Mouse (Mus musculus): ENCODE results near the gene Rfx4.

Rfx4 gene

GRCm38 (mm10) chr10:84755786-84756203 is at the start of gene Rfx4:
Gene Rfx4 (plus strand): TSS chr10:84756062.
- DNase-seq, result no peak

DNA sequence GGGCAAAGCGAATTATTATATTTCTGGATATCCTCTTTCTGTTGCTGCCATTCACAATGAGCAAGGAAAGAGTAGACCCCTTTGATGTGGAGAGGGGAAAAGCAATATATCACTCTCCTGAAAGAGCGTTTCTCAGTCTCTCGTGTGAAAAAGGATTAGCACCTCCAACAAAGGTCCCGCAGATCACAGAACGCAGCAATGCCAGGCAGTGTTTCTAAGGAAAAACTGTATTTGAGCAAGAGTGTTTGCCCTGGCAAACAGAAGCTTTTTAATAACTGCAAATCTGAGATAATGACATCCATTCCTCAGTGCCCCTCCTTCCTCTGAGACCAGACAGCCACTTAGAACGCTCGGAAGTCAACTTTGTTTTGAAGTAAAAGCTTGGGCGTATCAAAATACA is 49.3 kb upstream of the Rfx4 start:
- no peak for DNase-seq

GRCm38 (mm10) chr10:84707226-84707625 is 48.6 kb upstream of the Rfx4 start:
- no peak for DNase-seq

DNA sequence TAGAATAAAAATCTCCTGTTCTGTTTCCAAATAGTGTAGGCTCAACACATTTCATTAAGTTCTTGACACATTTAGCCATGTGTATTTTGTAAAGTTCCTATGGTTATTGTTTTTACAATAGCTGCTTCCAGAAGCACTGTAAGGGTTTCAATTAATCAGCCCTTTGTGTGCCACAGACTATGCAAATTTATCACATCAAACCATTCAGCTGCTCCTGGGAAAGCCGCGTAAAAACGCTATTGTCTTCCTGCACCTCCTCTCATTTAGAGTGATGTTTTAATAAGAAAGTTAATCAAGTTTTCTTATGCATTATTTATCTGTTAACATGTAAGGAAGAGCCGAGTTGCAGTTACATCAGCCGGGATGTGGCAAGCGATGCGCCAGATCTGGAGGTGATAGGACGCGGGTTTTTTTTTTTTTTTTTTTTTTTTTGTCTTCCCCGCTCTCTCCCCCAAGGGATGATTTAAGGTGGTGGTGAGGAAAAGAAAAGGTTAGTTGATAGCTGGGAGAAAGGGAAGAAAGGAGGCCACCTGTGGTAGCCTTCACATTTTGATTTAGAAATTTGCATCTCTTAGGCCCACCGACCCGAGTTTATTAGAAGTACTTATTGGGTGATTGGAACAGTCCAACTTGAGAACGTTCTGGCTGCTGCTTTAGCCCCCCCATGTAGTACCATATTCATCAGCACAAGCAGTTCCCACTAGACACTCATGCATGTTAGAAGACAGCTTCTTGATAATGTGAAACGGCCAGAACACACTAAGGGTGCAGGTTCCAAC is 47.9 kb upstream of the Rfx4 start:
- no peak for DNase-seq

GRCm38 (mm10) chr10:84710192-84710591 is 45.7 kb upstream of the Rfx4 start:
- no peak for DNase-seq

- DNase-seq, result no peak
Measured at GRCm38 (mm10) chr10:84710827-84711226, 45.0 kb upstream of the Rfx4 start.

DNA sequence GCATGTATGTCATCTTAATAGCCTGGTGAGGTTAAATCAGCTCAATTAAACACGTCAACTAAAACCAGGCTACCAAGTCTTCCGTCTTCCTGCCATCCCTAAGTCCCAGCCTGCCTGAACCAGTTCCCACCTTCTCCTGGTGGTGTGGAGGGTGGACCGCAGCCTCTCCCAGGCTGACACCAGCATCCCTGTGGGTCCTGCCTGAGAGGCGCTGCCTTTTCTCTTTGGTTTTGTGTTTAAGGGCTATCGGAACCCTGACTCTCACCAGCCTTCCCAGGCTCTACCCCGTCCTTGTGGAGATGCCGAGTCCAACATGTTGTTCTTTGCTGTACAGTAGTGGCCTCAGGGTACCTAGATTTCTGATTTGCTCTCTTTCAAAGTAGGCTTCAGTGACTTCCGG is 44.4 kb upstream of the Rfx4 start:
- no peak for DNase-seq

DNA sequence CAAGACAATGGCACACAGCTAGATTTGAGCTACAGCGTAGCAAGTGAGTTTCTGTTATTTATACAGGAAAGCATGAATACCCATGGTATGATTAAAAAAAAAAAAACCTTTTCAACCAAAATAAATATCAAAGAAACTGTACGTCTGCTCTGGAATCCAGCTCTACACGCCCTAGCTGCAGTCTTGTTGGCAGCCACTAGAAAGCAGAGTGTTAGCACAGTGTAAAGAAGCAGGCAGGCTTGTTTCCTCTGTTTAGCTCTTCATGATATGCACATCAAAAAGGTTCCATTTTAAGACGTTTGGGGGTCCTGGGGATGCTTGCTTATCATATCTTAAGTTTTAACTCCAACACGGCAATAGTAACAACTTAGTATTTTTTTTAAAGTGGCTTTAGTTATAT is 43.9 kb upstream of the Rfx4 start:
- DNase-seq, result no peak

DNA sequence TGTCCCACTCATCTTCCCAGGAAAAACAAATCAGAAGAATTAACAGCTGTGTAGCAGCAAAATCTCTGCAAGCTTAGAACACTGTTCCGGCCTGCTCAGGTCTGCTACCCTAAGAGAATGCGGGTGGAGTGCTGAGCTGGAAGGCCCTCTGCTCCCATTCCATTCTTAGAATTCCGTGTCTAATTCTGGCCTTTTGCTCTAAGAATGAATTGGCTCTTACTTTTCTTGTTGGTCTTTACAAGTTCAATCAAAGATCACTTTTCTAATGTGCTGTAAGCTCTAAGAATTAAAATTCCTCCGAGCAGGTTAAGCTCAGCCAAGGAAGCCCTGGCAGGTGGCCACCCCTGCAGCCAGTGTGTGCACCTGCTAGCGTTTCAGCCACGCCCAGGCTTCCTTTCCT is 43.3 kb upstream of the Rfx4 start:
- no peak for DNase-seq

- DNase-seq, result no peak
Measured at GRCm38 (mm10) chr10:84713043-84713442, 42.8 kb upstream of the Rfx4 start.

- no peak for DNase-seq
Measured at GRCm38 (mm10) chr10:84715639-84716038, 40.2 kb upstream of the Rfx4 start.

GRCm38 (mm10) chr10:84716581-84716980 is 39.3 kb upstream of the Rfx4 start:
- DNase-seq, result no peak

DNA sequence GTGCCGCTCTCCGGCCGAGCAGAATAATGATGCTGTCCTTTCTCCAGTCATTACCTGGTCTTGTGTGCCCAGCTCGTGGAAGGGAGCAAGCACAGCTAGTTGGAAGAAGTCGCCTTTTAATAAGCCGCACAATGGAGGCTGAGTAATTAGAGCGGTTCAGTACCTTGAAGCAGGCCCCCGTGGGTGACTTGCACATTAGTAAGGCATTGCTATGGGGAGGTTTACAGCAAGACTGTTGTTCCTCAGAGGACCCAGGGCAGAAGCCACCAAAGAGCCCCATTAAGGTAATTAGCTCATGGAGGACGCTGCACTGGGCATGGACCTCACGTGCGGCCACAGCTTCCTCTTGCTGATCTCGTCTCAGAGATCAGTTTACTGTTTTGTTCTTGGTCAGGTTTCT is 33.2 kb upstream of the Rfx4 start:
- DNase-seq, result no peak

GRCm38 (mm10) chr10:84727005-84727404 is 28.9 kb upstream of the Rfx4 start:
- no peak for DNase-seq

GRCm38 (mm10) chr10:84727760-84728159 is 28.1 kb upstream of the Rfx4 start:
- no peak for DNase-seq

DNA sequence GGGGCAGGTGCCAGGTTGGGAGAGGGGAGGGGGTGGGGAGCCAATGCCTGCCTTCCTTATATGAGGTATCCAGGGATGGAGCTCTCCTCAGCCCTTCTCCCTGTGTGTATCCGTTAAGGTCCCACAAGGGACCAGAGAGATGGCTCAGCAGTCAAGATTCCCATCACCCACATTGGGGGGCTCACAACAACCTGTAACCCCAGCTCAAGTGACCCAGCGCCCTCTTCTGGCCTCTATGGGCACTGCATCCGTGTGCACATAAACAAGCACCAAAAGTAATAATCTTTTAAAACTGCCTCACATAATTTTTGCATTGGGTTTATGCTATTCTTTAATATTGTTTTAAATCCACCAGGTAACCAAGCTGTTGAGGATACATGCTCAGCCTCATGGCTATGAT is 25.8 kb upstream of the Rfx4 start:
- DNase-seq, result no peak

- no peak for DNase-seq
Measured at GRCm38 (mm10) chr10:84730956-84731355, 24.9 kb upstream of the Rfx4 start.

DNA sequence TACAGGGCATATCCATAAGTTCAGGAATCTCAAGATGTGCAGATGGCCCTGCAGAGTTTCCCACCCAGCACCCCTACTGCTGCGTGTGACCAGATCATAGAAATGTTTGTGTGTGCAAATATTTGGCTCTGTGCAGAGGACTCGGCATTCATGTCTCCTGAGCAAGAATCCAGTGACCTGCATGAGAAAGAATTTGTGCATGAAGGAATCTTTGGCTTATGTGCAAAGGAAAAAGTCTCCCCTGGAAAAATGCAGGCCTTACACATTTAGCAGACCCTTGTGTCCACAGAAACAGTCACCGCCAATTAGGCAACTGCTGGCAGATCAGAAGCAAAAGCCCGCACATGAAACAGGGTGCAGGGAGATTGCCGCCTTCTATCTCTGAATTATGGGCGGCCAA is 22.4 kb upstream of the Rfx4 start:
- DNase-seq, result no peak

DNA sequence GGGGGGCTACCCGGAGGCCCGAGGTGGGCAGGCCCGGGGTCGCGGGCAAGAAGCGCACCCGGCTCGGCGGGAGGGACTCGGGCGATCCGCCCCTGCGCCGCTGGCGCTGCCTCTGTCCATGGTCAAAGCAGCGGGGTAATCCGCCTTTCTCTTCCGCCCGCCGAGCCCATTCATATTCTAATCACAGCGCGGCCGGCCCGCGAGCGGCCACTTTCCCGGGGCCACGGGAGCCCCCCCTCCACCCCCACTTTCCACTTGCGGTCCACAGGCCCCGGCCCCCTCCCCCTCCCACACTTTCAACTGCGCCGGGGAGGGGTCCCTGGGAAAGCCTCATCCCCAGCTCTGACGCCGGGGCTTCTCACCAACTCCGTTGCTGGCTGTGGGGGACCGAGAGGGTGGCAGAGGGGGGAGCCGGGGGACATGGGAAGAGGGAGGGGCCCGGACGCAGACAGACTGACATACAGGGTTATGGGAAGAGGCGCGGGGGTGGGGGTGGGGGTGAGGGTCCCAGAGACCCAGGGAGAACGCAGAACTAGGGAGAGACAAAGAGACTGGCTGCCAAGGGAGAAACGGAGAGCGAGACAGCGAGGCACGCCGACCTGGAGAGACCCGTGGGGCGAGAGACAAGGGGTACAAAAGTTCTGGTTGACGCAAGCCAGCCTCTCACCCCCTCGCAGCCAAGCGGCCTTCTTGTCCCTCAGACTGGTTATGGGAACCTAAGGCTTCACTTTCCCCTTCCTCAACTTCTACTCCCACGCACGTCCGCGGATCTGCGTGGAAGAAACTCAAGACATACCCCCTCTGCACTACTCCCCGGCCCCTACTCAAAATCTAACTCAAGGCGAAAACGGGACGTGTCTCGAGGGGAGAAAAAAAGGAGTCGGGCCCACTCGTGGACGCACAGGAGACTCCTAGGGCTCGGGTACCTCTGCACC is 744 bp upstream of the Rfx4 start:
- DNase-seq, result no peak

- DNase-seq, result no peak
Measured at GRCm38 (mm10) chr10:84756435-84757095, 703 bp downstream of the Rfx4 start.

- DNase-seq, result no peak
Measured at GRCm38 (mm10) chr10:84757426-84758199, 1.8 kb downstream of the Rfx4 start.

- no peak for DNase-seq
Measured at GRCm38 (mm10) chr10:84758200-84758468, 2.3 kb downstream of the Rfx4 start.
